Mouse (Mus musculus) hindbrain, embryonic 10.5 days (tissue): ENCODE data around the gene Gm4131. TPM values are rescaled to one million over a fixed set of nuclear protein-coding genes. Genes with fewer than 3 reads are reported as not detected.

ENCODE experiments used
- DNase-seq: peaks from one replicate; pipeline ENCODE4 v3.0.0-alpha.2; 2017; ENCODE audit warnings: low spot score
- H3K27ac ChIP-seq: fragments of 300-500 bp; sonication (generic); 2 replicates; pipeline ENCODE4 v1.5.1; 2016; ENCODE audit warnings: mild to moderate bottlenecking, moderate library complexity
- H3K27me3 ChIP-seq: fragments of 300-500 bp; sonication (generic); 2 replicates; pipeline ENCODE4 v1.6.1; 2016; ENCODE audit warnings: mild to moderate bottlenecking; ENCODE audit not compliant: poor library complexity, insufficient read depth, severe bottlenecking
- H3K36me3 ChIP-seq: fragments of 300-500 bp; sonication (generic); 2 replicates; pipeline ENCODE4 v1.6.1; 2016; ENCODE audit warnings: mild to moderate bottlenecking, moderate library complexity
- H3K4me1 ChIP-seq: fragments of 300-500 bp; sonication (generic); replicated peaks from 2 replicates; pipeline ENCODE4 v1.6.1; 2016; ENCODE audit warnings: mild to moderate bottlenecking
- H3K4me3 ChIP-seq: fragments of 300-500 bp; sonication (generic); 2 replicates; pipeline ENCODE4 v1.5.1; 2016; ENCODE audit warnings: mild to moderate bottlenecking, moderate library complexity
- H3K9me3 ChIP-seq: fragments of 300-500 bp; sonication (generic); 2 replicates; pipeline ENCODE4 v1.6.1; 2016; ENCODE audit warnings: mild to moderate bottlenecking, moderate library complexity
- WGBS: fragments of 180-500 bp; shearing (Covaris S2); methylation state at CpG from one replicate; pipeline ENCODE4 v1.1.7; 2016; 5-methylcytosine and 5-hydroxymethylcytosine counted together
- polyA plus RNA-seq: library from polyadenylated mRNA; unstranded; fragments of >200 nt; fragmentation: Nextera tagmentation; extraction: Ambion mirVana; gene quantifications from 2 replicates; pipeline ENCODE4 v1.2.1, GENCODE M21; 2016

The Gm4131 gene
- polyA plus RNA-seq, 1 experiment from 2014 or later = not detected

DNA sequence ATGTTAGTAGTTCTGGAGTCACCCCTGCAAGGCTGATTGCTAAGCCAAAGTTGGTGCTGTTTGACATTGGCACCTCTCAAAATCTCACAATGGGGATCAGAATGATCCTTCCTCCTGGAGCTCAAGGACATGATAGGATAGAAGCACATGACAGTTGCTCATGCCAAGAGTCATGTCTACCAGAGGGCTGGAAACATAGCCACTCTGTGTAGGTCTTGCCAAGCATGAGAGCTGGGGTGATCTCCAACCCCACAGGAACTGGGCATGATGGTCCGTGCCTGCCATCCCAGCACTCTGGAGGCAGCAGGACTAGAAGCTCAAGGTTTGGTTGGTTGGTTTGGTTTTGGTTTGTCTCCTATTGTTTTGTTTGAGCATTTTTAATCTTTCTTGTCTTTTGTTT is 116.0 kb downstream of the Gm4131 start:
- no peaks in the 10 kb centered on the region for H3K36me3 ChIP-seq
- H3K27me3 ChIP-seq = no peaks in the 10 kb centered on the region
- no peak overlapping the region for H3K27ac ChIP-seq
- H3K9me3 ChIP-seq = no peaks in the 10 kb centered on the region
- WGBS = 91% methylated on average over 1 of the region's 1 CpGs
- H3K4me1 ChIP-seq = no peaks in the 10 kb centered on the region; the same call in 1 of the 2 replicates
- no peak for DNase-seq
- H3K4me3 ChIP-seq = no peak overlapping the region

- H3K4me3 ChIP-seq = no peak overlapping the region
- H3K4me1 ChIP-seq = no peaks in the 10 kb centered on the region; the same call in 1 of the 2 replicates
- 94% methylated on average over 3 of the region's 3 CpGs for WGBS
- no peaks in the 10 kb centered on the region for H3K9me3 ChIP-seq
- H3K36me3 ChIP-seq = no peaks in the 10 kb centered on the region
- no peak overlapping the region for H3K27ac ChIP-seq
- H3K27me3 ChIP-seq = no peaks in the 10 kb centered on the region
- DNase-seq = no peak
Observed at GRCm38 (mm10) chr14:62447214-62447548, 119.5 kb downstream of the Gm4131 start.

DNA sequence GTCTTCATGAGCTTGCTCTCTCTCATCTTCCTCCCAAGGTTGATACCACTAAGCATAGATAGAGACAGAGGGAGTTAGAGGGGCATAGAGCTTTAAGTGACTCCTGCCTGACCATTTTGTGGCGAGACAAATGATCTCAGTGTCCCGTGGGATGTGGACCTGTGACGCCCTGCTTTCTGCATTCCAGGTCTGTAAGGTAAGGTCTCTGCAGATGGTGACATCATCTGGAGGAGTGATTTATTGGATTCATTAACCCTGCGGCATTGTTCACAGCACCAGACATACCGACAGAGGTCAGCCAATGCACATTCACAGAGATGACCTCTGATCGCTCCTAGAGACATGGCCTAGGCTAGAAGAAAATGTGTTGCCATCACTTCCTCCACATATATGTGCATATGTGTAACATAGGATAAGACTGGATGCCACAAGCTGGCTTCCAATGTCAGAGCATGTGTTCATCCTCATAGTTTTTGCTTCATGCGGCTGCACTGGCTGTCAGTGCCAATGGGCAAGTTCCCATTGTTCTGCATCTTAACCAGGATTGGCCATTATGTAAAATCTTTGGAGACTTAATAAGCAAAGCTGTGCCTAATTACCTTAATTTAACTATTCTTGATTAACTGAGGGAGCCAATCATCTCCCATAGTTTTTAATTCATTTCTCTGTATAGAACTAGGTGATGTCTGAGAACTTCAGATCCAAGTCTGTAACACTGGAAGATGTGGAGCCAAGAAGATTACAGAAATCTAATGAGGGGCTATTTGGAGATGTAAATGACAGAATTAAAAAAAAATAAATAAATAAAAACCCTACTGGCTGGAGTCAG is 120.1 kb downstream of the Gm4131 start:
- no peaks in the 10 kb centered on the region for H3K27me3 ChIP-seq
- no peak for DNase-seq

DNA sequence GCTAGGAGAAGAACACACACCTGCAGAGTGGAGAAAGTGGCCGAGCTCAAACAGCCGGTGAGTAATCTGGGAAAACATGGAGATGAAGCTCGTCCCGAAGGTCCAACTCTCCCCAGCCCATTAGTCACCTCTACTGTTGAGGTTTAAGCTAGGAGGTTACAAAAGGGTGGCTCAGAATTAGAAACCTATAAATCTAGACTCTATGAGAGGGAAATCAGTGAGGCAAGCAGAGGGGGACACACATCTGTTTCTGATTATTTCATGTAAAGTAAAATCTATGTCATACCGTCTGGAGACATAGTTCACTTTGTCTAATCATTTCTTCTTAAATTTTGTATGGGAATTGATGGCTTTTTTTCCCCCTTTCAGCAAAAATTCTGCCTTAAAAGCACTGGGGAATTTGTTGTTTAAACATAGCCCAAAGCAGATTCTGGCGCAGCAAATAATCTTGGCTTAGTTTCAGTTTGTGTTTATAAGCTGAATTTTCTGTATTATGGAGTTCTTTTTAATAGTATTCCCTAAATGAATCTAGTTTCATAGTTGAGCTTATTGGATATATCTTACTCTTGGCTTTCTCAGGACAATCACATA is 122.8 kb downstream of the Gm4131 start:
- DNase-seq = no peak
- Histone ChIP-seq H3K36me3 (no peaks in the 10 kb centered on the region), H3K4me1 (no peaks in the 10 kb centered on the region; the same call in 1 of the 2 replicates), H3K27ac (no peak overlapping the region), H3K4me3 (no peak overlapping the region), H3K27me3 (no peaks in the 10 kb centered on the region), H3K9me3 (no peaks in the 10 kb centered on the region)
- 86% methylated on average over 6 of the region's 6 CpGs for WGBS

More for the DNA sequence above, 120.1 kb downstream of the Gm4131 start:
- H3K36me3 ChIP-seq = no peaks in the 10 kb centered on the region
- H3K27ac ChIP-seq = no peak overlapping the region
- H3K9me3 ChIP-seq = no peaks in the 10 kb centered on the region
- 77% methylated on average over 7 of the region's 7 CpGs for WGBS
- no peaks in the 10 kb centered on the region; the same call in 1 of the 2 replicates for H3K4me1 ChIP-seq
- no peak overlapping the region for H3K4me3 ChIP-seq

GRCm38 (mm10) chr14:62442971-62443370 is 123.8 kb downstream of the Gm4131 start:
- WGBS = 85% methylated on average over 1 of the region's 1 CpGs
- Histone ChIP-seq H3K9me3 (no peaks in the 10 kb centered on the region), H3K27me3 (no peaks in the 10 kb centered on the region), H3K4me1 (no peaks in the 10 kb centered on the region; the same call in 1 of the 2 replicates), H3K4me3 (no peak overlapping the region), H3K36me3 (no peaks in the 10 kb centered on the region), H3K27ac (no peak overlapping the region)
- no peak for DNase-seq

DNA sequence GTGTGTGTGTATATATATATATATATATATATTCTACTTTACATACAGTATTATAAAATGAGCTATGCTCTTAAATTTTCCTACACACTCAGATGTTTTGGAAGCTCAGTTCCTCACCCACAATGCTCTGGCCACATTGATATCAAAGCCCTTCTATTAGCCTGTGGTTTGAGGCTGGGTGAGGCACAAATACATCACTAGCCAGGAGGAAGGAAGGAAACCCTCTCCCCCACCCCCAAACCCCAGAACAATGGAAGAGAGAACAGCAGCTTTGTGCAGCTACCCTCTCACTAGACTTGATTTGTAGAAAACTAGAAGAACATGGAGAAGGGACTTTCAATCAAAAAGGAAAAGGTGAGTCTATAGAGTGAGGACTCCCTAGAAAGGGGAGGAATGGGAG is 126.7 kb downstream of the Gm4131 start:
- Histone ChIP-seq H3K4me1 (no peaks in the 10 kb centered on the region), H3K4me3 (no peak overlapping the region), H3K27ac (no peak overlapping the region), H3K36me3 (no peaks in the 10 kb centered on the region), H3K27me3 (no peaks in the 10 kb centered on the region), H3K9me3 (no peaks in the 10 kb centered on the region)
- DNase-seq = no peak

DNA sequence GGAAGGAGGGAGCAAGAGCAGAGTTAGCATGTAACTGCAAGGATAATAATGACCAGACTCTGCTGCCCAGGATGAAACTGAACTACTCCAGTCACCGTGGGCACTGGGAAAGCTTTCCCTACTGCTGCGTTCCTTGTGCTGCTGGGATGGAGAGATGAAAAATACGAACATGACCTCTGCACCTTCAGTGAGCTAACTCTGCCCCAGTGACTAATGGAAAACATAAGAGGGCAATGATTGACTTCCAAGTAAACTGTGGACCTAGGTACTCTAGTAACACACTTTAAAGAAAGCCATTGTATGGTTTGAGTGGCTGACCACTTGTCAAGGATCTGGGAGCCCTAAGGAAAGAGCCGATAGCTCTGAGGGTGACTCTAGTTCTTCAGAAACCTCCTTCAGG is 128.5 kb downstream of the Gm4131 start:
- Histone ChIP-seq H3K9me3 (no peaks in the 10 kb centered on the region), H3K27me3 (no peaks in the 10 kb centered on the region), H3K27ac (no peak overlapping the region), H3K4me3 (no peak overlapping the region), H3K36me3 (no peaks in the 10 kb centered on the region), H3K4me1 (no peaks in the 10 kb centered on the region)
- 80% methylated on average over 4 of the region's 4 CpGs for WGBS
- no peak for DNase-seq

- Histone ChIP-seq H3K27me3 (no peaks in the 10 kb centered on the region), H3K4me1 (no peaks in the 10 kb centered on the region), H3K36me3 (no peaks in the 10 kb centered on the region), H3K4me3 (no peak overlapping the region), H3K9me3 (no peaks in the 10 kb centered on the region), H3K27ac (no peak overlapping the region)
- WGBS = 87% methylated on average over 2 of the region's 2 CpGs
- DNase-seq = no peak
Observed at GRCm38 (mm10) chr14:62437806-62438205, 128.9 kb downstream of the Gm4131 start.

DNA sequence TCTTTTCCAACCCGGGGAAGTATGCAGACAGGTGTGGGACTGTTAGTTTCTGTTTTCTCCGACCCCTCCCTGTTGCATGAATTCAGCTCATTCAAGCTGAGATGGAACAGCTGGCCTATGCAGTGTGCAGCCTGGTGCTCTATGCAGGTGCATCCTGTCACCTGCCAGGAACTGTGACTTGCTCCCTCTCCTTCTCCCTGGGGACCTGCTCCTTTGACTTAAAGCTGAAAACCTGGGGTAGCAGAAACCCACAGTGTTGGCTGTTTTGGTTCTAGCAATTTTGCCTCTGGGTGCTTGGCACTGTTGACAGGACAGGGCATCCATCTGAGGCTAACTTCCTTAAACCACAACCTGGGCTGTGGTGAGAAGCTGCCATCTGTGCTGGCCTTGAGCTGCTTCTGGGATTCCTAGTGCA is 141.4 kb downstream of the Gm4131 start:
- no peaks in the 10 kb centered on the region for H3K36me3 ChIP-seq
- H3K4me3 ChIP-seq = no peak overlapping the region
- H3K4me1 ChIP-seq = no peaks in the 10 kb centered on the region; the same call in 1 of the 2 replicates
- no peak overlapping the region for H3K27ac ChIP-seq
- no peaks in the 10 kb centered on the region for H3K9me3 ChIP-seq
- DNase-seq = no peak
- 73% methylated on average over 2 of the region's 2 CpGs for WGBS
- no peaks in the 10 kb centered on the region for H3K27me3 ChIP-seq

GRCm38 (mm10) chr14:62422265-62422664 is 144.5 kb downstream of the Gm4131 start:
- no peak for DNase-seq
- no peak overlapping the region for H3K27ac ChIP-seq
- H3K27me3 ChIP-seq = no peaks in the 10 kb centered on the region
- WGBS = 86% methylated on average over 4 of the region's 4 CpGs
- H3K4me3 ChIP-seq = no peak overlapping the region
- H3K36me3 ChIP-seq = no peaks in the 10 kb centered on the region
- no peaks in the 10 kb centered on the region for H3K9me3 ChIP-seq
- H3K4me1 ChIP-seq = peaks cover 1% of the 10 kb centered on the region

GRCm38 (mm10) chr14:62417501-62417900 is 149.2 kb downstream of the Gm4131 start:
- 89% methylated on average over 3 of the region's 3 CpGs for WGBS
- no peaks in the 10 kb centered on the region for H3K36me3 ChIP-seq
- no peak for DNase-seq
- no peaks in the 10 kb centered on the region for H3K9me3 ChIP-seq
- H3K27me3 ChIP-seq = no peaks in the 10 kb centered on the region
- H3K4me3 ChIP-seq = no peak overlapping the region
- peaks cover 22% of the 10 kb centered on the region for H3K4me1 ChIP-seq
- no peak overlapping the region; the same call in 1 of the 2 replicates for H3K27ac ChIP-seq

- no peaks in the 10 kb centered on the region for H3K9me3 ChIP-seq
- no peaks in the 10 kb centered on the region for H3K27me3 ChIP-seq
- peaks cover 22% of the 10 kb centered on the region for H3K4me1 ChIP-seq
- H3K36me3 ChIP-seq = no peaks in the 10 kb centered on the region
- H3K4me3 ChIP-seq = no peak overlapping the region
- 57% methylated on average over 1 of the region's 1 CpGs for WGBS
- peak overlapping the region; percentile 42 for H3K27ac ChIP-seq
- no peak for DNase-seq
Observed at GRCm38 (mm10) chr14:62416742-62417134, 150.0 kb downstream of the Gm4131 start.

GRCm38 (mm10) chr14:62416007-62416741 is 150.5 kb downstream of the Gm4131 start:
- no peaks in the 10 kb centered on the region for H3K9me3 ChIP-seq
- peak; percentile 36 for DNase-seq
- H3K27ac ChIP-seq = peak overlapping the region; percentile 73
- H3K4me3 ChIP-seq = no peak overlapping the region
- WGBS = 42% methylated on average over 7 of the region's 7 CpGs
- H3K27me3 ChIP-seq = no peaks in the 10 kb centered on the region
- H3K4me1 ChIP-seq = peaks cover 22% of the 10 kb centered on the region
- H3K36me3 ChIP-seq = no peaks in the 10 kb centered on the region
